Mouse (Mus musculus): ENCODE data around the gene Shroom1. TPM values are rescaled to one million over a fixed set of nuclear protein-coding genes. Genes with fewer than 3 reads are reported as not detected.

Gene Shroom1
- polyA plus RNA-seq (2012), result 0.23 and 0.37 TPM in 2 replicates

DNA sequence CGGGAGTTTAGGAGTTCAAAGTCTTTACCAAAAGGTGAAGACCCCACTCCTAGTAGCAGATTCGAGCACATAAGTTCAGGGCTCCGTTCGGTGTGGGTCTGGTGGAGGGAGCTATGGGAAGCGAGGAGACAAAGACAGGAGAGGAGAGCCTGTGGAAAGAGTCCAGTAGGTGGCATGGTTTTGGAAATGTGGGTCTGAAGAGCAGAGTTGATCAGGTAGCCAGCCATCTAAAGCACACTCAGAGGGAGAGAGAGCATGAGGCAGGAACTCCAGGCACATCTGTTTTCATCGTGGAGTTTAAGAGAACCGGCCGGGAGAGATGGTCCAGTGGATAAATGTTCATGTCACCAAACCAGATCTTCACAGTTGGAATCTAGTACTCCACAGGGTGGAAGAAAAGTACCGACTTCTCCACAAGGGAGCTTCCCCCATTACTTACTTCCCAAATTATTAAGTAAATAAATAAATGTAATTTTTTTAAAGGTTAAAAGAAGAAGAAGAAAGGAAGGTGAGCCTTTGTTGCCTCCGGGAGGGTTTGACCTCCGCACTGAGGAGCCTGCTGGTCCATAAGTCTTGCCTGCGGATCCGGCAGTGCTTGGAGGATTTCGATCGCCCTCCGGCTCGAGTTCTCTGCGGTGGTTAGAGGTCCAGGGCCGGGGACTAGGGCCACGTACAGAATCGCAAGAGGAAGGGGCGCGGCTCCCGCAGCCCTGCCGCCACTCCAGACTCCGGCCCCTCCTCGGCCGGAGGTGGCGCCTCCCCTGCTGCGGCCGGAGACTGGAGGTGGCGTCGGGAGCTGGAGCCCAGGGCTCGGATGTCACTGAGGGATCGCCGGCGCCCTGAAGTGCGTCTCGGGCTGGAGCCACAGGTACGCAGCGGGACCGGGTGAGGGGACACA lies at the start of gene Shroom1, which contains the start of gene Gm10447:
TSS of gene Shroom1 (plus strand) at position 732 of the 898 bp plus-strand sequence.
TSS of gene Gm10447 (minus strand) at position 637 of the 898 bp plus-strand sequence.

GRCm38 (mm10) chr11:53423036-53423435 lies 34.0 kb upstream of the Shroom1 start, which contains the start of gene Leap2:
Leap2 (minus strand) TSS chr11:53423170.

GRCm38 (mm10) chr11:53430670-53431346 lies 26.2 kb upstream of the Shroom1 start, which contains the start of the genes Uqcrq and Gdf9:
Uqcrq (minus strand) TSS chr11:53430831.
Gdf9 (plus strand) TSS chr11:53431023.

GRCm38 (mm10) chr11:53469968-53470695 lies 13.1 kb downstream of the Shroom1 start, which contains the start of gene Gm9837:
Gm9837 (minus strand) TSS chr11:53470479.

GRCm38 (mm10) chr11:53479783-53480301 lies 22.8 kb downstream of the Shroom1 start, which contains the start of the genes Gm9945 and Sowaha:
Gm9945 (plus strand) TSS chr11:53480166.
Sowaha (minus strand) TSS chr11:53480274.

Other genes starting within 250 kb of the Shroom1 start
- 34.1 and 37.2 TPM in 2 replicates for gene Hspa4, start 156.7 kb upstream of the Shroom1 start, polyA plus RNA-seq (2012)
- 1.8 and 3.0 TPM in 2 replicates for gene Zcchc10, start 132.5 kb upstream of the Shroom1 start, polyA plus RNA-seq (2012)
- gene Aff4, start 106.4 kb upstream of the Shroom1 start, polyA plus RNA-seq (2012), result 4.3 and 6.6 TPM in 2 replicates
- not detected in 2 replicates for gene Leap2, start 34.0 kb upstream of the Shroom1 start, polyA plus RNA-seq (2012)
- 179 and 182 TPM in 2 replicates for gene Uqcrq, start 26.4 kb upstream of the Shroom1 start, polyA plus RNA-seq (2012)
- 0.12 and 0.30 TPM in 2 replicates for gene Gdf9, start 26.2 kb upstream of the Shroom1 start, polyA plus RNA-seq (2012)
- not detected in 2 replicates for gene Gm10447, start 95 bp upstream of the Shroom1 start, polyA plus RNA-seq (2012)
- not detected in 2 replicates for gene Gm9837, start 13.3 kb downstream of the Shroom1 start, polyA plus RNA-seq (2012)
- gene Gm9945, start 23.0 kb downstream of the Shroom1 start, polyA plus RNA-seq (2012), result not detected in 2 replicates
- gene Sowaha, start 23.1 kb downstream of the Shroom1 start, polyA plus RNA-seq (2012), result 1.00 and 1.1 TPM in 2 replicates
- gene Sept8, start 62.1 kb downstream of the Shroom1 start, polyA plus RNA-seq (2012), result 36.4 and 55.7 TPM in 2 replicates
- gene Kif3a, start 110.2 kb downstream of the Shroom1 start, polyA plus RNA-seq (2012), result 5.3 and 7.8 TPM in 2 replicates
- not detected in 2 replicates for gene Il4, start 161.5 kb downstream of the Shroom1 start, polyA plus RNA-seq (2012)
- 0.05 and 0.10 TPM in 2 replicates for gene Il13, start 177.5 kb downstream of the Shroom1 start, polyA plus RNA-seq (2012)